Mouse (Mus musculus) lung, postnatal 0 days (tissue): ENCODE measurements around the gene Itpr1. TPM values are rescaled to one million over a fixed set of nuclear protein-coding genes. Genes with fewer than 3 reads are reported as not detected.
"Not testable (repeated sequence)": the region's sequence is repeated elsewhere in the genome, so short reads cannot be mapped to it uniquely, and the experiment has no call there.

Experiments
- ATAC-seq: fragments of 200-750 bp; cut with Nextera tagmentation; 2 replicates; pipeline ENCODE4 v1.8.0; 2017; ENCODE audit warnings: moderate library complexity
- DNase-seq: peaks from one replicate; pipeline ENCODE4 v3.0.0-alpha.2; 2016; ENCODE audit warnings: low spot score
- H3K27ac ChIP-seq: fragments of 300-500 bp; sonication (generic); 2 replicates; pipeline ENCODE4 v1.5.1; 2014; ENCODE audit warnings: antibody characterized with exemption, mild to moderate bottlenecking, low read length, mixed read lengths
- H3K27me3 ChIP-seq: fragments of 300-500 bp; sonication (generic); replicated peaks from 2 replicates; pipeline ENCODE4 v1.6.1; 2014; ENCODE audit warnings: low read length, mixed read lengths; ENCODE audit not compliant: insufficient read depth
- H3K36me3 ChIP-seq: fragments of 300-500 bp; sonication (generic); 2 replicates; pipeline ENCODE4 v1.6.1; 2014; ENCODE audit warnings: low read length, mixed read lengths; ENCODE audit not compliant: insufficient read depth
- H3K4me1 ChIP-seq: fragments of 300-500 bp; sonication (generic); 2 replicates; pipeline ENCODE4 v1.6.1; 2014; ENCODE audit warnings: antibody characterized with exemption, low read depth, low read length, mixed read lengths; ENCODE audit not compliant: insufficient read depth
- H3K4me2 ChIP-seq: fragments of 300-500 bp; sonication (generic); replicated peaks from 2 replicates; pipeline ENCODE4 v1.6.1; 2014; ENCODE audit warnings: low read depth, mild to moderate bottlenecking, low read length, moderate library complexity, mixed read lengths
- H3K4me3 ChIP-seq: fragments of 300-500 bp; sonication (generic); 2 replicates; pipeline ENCODE4 v1.5.1; 2014; ENCODE audit warnings: low read depth, low read length
- H3K9ac ChIP-seq: fragments of 300-500 bp; sonication (generic); replicated peaks from 2 replicates; pipeline ENCODE4 v1.6.1; 2014; ENCODE audit warnings: low read depth, mild to moderate bottlenecking
- H3K9me3 ChIP-seq: fragments of 300-500 bp; sonication (generic); 2 replicates; pipeline ENCODE4 v1.6.1; 2016; ENCODE audit warnings: low read length, mixed read lengths
- CTCF ChIP-seq: IDR thresholded peaks from 2 replicates; pipeline ENCODE4 v1.5.1; 2016; ENCODE audit warnings: antibody characterized with exemption, mild to moderate bottlenecking
- EP300 ChIP-seq: IDR thresholded peaks from 2 replicates; pipeline ENCODE4 v1.6.1; 2016; ENCODE audit warnings: antibody characterized with exemption, mild to moderate bottlenecking, control low read depth
- WGBS: fragments of 180-500 bp; shearing (Covaris S2); extraction: QIAGEN DNeasy Blood & Tissue Kit; methylation state at CpG from one replicate; pipeline ENCODE4 v1.1.7; 2014; 5-methylcytosine and 5-hydroxymethylcytosine counted together
- polyA plus RNA-seq: library from polyadenylated mRNA; unstranded; fragments of >200 nt; fragmentation: Nextera tagmentation; extraction: Ambion mirVana; gene quantifications from 2 replicates; pipeline ENCODE4 v1.2.1, GENCODE M21; 2015

Gene Itpr1
- polyA plus RNA-seq, 1 experiment from 2014 or later = 9.2 TPM

- H3K9me3 ChIP-seq = no peaks in the 10 kb centered on the region
- WGBS = 74% methylated on average over 5 of the region's 5 CpGs
- H3K27ac ChIP-seq = no peak overlapping the region
- H3K36me3 ChIP-seq = no peaks in the 10 kb centered on the region
- no peaks in the 10 kb centered on the region for H3K27me3 ChIP-seq
- DNase-seq (no peak), ATAC-seq (no peak)
- no peak overlapping the region for H3K4me3 ChIP-seq
- H3K9ac ChIP-seq = no peak overlapping the region
- H3K4me2 ChIP-seq = no peak overlapping the region
- H3K4me1 ChIP-seq = no peaks in the 10 kb centered on the region
- TF ChIP-seq EP300 = no peak
- no peak for TF ChIP-seq CTCF
These were observed 342.0 kb downstream of the Itpr1 start for GRCm38 (mm10) chr6:108554878-108555277.

- Histone ChIP-seq H3K4me3 (no peak overlapping the region), H3K4me2 (no peak overlapping the region), H3K27ac (no peak overlapping the region), H3K9ac (no peak overlapping the region), H3K36me3 (no peaks in the 10 kb centered on the region), H3K4me1 (no peaks in the 10 kb centered on the region), H3K9me3 (no peaks in the 10 kb centered on the region), H3K27me3 (no peaks in the 10 kb centered on the region)
- DNase-seq = no peak
- WGBS = 82% methylated on average over 4 of the region's 4 CpGs
- TF ChIP-seq EP300 = no peak
- no peak for TF ChIP-seq CTCF
- no peak for ATAC-seq
These were observed 344.9 kb downstream of the Itpr1 start for GRCm38 (mm10) chr6:108557576-108558322.

- 80% methylated on average over 4 of the region's 4 CpGs for WGBS
- H3K36me3 ChIP-seq, H3K27ac ChIP-seq: not testable (repeated sequence)
These were observed 346.3 kb downstream of the Itpr1 start for GRCm38 (mm10) chr6:108559226-108559625.

GRCm38 (mm10) chr6:108562971-108563370 lies 350.1 kb downstream of the Itpr1 start:
- Histone ChIP-seq H3K27ac (no peak overlapping the region), H3K9ac (no peak overlapping the region), H3K9me3 (no peaks in the 10 kb centered on the region), H3K27me3 (no peaks in the 10 kb centered on the region), H3K36me3 (no peaks in the 10 kb centered on the region), H3K4me3 (no peak overlapping the region), H3K4me1 (no peaks in the 10 kb centered on the region), H3K4me2 (no peak overlapping the region)
- WGBS = 66% methylated on average over 2 of the region's 2 CpGs
- no peak for ATAC-seq
- TF ChIP-seq CTCF (no peak), EP300 (no peak)
- DNase-seq = no peak

More at GRCm38 (mm10) chr6:108559226-108559625, 346.3 kb downstream of the Itpr1 start:
- not testable (repeated sequence) for H3K9ac ChIP-seq, H3K27me3 ChIP-seq, H3K4me3 ChIP-seq, DNase-seq, ATAC-seq, H3K9me3 ChIP-seq, H3K4me2 ChIP-seq, H3K4me1 ChIP-seq

DNA sequence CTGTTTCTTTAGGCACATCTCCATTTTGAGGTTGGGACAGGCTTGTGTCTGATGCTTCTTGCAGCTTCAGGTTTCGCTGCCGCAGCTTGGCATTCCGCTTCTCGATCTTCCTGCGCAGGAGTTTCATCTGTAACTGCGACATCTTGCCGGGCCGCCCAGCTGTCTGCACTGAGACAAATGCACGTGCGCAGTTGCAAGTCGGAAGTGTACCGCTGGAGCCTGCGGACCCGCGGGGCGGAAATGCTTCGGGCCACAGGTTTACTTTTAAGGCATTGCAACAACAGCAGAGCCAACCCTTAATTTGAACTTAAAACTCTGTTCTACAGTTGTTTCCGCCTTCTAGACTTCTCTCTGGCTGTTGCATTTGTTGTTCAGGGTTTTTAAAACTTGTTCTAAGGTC lies 352.6 kb downstream of the Itpr1 start:
- H3K36me3 ChIP-seq, H3K27me3 ChIP-seq, H3K4me3 ChIP-seq, DNase-seq, H3K4me2 ChIP-seq, H3K27ac ChIP-seq, H3K9me3 ChIP-seq, ATAC-seq, H3K4me1 ChIP-seq, H3K9ac ChIP-seq: not testable (repeated sequence)
- 82% methylated on average over 18 of the region's 18 CpGs for WGBS

DNA sequence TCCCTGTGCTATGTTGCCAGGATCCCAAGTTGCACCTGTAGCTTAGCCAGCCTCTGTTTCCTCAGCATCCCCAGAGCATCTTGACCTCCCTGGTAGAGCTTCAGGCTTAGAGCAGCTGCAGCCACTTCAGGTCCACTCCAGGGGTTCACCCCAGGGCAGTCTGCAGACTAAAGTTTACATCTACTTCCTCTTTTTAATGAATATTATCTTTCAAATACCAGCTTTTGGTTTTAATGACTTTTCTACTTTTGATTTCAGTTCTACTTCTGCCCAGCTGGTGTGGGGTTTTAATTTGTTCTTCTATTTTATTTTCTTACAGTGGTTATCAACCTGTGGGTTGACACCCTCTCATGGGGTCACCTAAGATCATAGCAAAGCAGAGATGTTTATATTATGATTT lies 353.7 kb downstream of the Itpr1 start:
- Histone ChIP-seq H3K27ac (no peak overlapping the region), H3K36me3 (no peaks in the 10 kb centered on the region), H3K27me3 (no peaks in the 10 kb centered on the region), H3K4me3 (no peak overlapping the region), H3K4me2 (no peak overlapping the region), H3K9ac (no peak overlapping the region), H3K9me3 (no peaks in the 10 kb centered on the region), H3K4me1 (peaks cover 9% of the 10 kb centered on the region)
- no peak for DNase-seq
- no peak for ATAC-seq
- TF ChIP-seq CTCF (no peak), EP300 (no peak)
